Mouse (Mus musculus) forebrain, embryonic 11.5 days (tissue): Measurements from ENCODE around the gene Nt5c1a. TPM values are rescaled to one million over a fixed set of nuclear protein-coding genes. Genes with fewer than 3 reads are reported as not detected.
A peak's percentile ranks its signal among the peaks of the same experiment; 100 is the strongest.

ENCODE experiments used
- ATAC-seq: fragments of 200-750 bp; cut with Nextera tagmentation; replicated peaks from 2 replicates; pipeline ENCODE4 v1.8.0; 2017; ENCODE audit warnings: moderate TSS enrichment; ENCODE audit not compliant: low FRiP score
- DNase-seq: peaks from one replicate; pipeline ENCODE4 v3.0.0-alpha.2; 2017; ENCODE audit warnings: low spot score
- H3K27ac ChIP-seq: fragments of 300-500 bp; sonication (generic); 2 replicates; pipeline ENCODE4 v1.5.1; 2014; ENCODE audit warnings: low read depth, low read length
- H3K27me3 ChIP-seq: fragments of 300-500 bp; sonication (generic); 2 replicates; pipeline ENCODE4 v1.6.1; 2014; ENCODE audit warnings: mild to moderate bottlenecking, low read length, mixed read lengths; ENCODE audit not compliant: control insufficient read depth, insufficient read depth
- H3K36me3 ChIP-seq: fragments of 300-500 bp; sonication (generic); 2 replicates; pipeline ENCODE4 v1.6.1; 2014; ENCODE audit warnings: mild to moderate bottlenecking, low read length, moderate library complexity, mixed read lengths; ENCODE audit not compliant: control insufficient read depth, insufficient read depth
- H3K4me1 ChIP-seq: fragments of 300-500 bp; sonication (generic); replicated peaks from 2 replicates; pipeline ENCODE4 v1.6.1; 2014; ENCODE audit warnings: low read length, mixed read lengths; ENCODE audit not compliant: control insufficient read depth, insufficient read depth
- H3K4me2 ChIP-seq: fragments of 300-500 bp; sonication (generic); 2 replicates; pipeline ENCODE4 v1.6.1; 2014; ENCODE audit warnings: low read depth, mild to moderate bottlenecking, low read length, moderate library complexity, mixed read lengths; ENCODE audit not compliant: severe bottlenecking
- H3K4me3 ChIP-seq: fragments of 300-500 bp; sonication (generic); 2 replicates; pipeline ENCODE4 v1.5.1; 2014; ENCODE audit warnings: low read depth, low read length
- H3K9ac ChIP-seq: fragments of 300-500 bp; sonication (generic); 2 replicates; pipeline ENCODE4 v1.6.1; 2014; ENCODE audit warnings: low read length
- H3K9me3 ChIP-seq: fragments of 300-500 bp; sonication (generic); 2 replicates; pipeline ENCODE4 v1.6.1; 2016; ENCODE audit warnings: low read length, mixed read lengths; ENCODE audit not compliant: control insufficient read depth
- WGBS: fragments of 180-500 bp; shearing (Covaris S2); extraction: QIAGEN DNeasy Blood & Tissue Kit; methylation state at CpG from one replicate; pipeline ENCODE4 v1.1.7; 2014; 5-methylcytosine and 5-hydroxymethylcytosine counted together
- polyA plus RNA-seq: library from polyadenylated mRNA; unstranded; fragments of >200 nt; fragmentation: Nextera tagmentation; extraction: Ambion mirVana; gene quantifications from 2 replicates; pipeline ENCODE4 v1.2.1, GENCODE M21; 2014

Nt5c1a gene
- polyA plus RNA-seq, 1 experiment from 2014 or later, result not detected

GRCm38 (mm10) chr4:123232841-123233240, 31.5 kb downstream of the Nt5c1a start:
- 65% methylated on average over 3 of the region's 3 CpGs for WGBS
- H3K36me3 ChIP-seq, result no peaks in the 10 kb centered on the region
- peaks cover 17% of the 10 kb centered on the region for H3K27me3 ChIP-seq
- H3K9ac ChIP-seq, result no peak overlapping the region
- H3K27ac ChIP-seq, result no peak overlapping the region
- peaks cover 6% of the 10 kb centered on the region; the same call in 1 of the 2 replicates for H3K4me1 ChIP-seq
- H3K4me3 ChIP-seq, result no peak overlapping the region
- no peaks in the 10 kb centered on the region for H3K9me3 ChIP-seq
- no peak for ATAC-seq
- no peak overlapping the region for H3K4me2 ChIP-seq
- DNase-seq, result no peak

GRCm38 (mm10) chr4:123233492-123234084, 32.3 kb downstream of the Nt5c1a start, which contains the start of gene Heyl:
Heyl (plus strand) TSS chr4:123233556.
- H3K27ac ChIP-seq, result no peak within 1 kb of the TSS
- peaks cover 17% of the 10 kb centered on the region for H3K27me3 ChIP-seq
- peak within 1 kb of the TSS; percentile 89 for H3K4me2 ChIP-seq
- no peaks in the 10 kb centered on the region for H3K36me3 ChIP-seq
- 2% methylated on average over 52 of the region's 52 CpGs for WGBS
- H3K9me3 ChIP-seq, result no peaks in the 10 kb centered on the region
- ATAC-seq (peak; percentile 76), DNase-seq (peak; percentile 77)
- peak within 1 kb of the TSS; percentile 36 for H3K4me3 ChIP-seq
- peaks cover 6% of the 10 kb centered on the region; the same call in 1 of the 2 replicates for H3K4me1 ChIP-seq
- H3K9ac ChIP-seq, result peak within 1 kb of the TSS; percentile 42

DNA sequence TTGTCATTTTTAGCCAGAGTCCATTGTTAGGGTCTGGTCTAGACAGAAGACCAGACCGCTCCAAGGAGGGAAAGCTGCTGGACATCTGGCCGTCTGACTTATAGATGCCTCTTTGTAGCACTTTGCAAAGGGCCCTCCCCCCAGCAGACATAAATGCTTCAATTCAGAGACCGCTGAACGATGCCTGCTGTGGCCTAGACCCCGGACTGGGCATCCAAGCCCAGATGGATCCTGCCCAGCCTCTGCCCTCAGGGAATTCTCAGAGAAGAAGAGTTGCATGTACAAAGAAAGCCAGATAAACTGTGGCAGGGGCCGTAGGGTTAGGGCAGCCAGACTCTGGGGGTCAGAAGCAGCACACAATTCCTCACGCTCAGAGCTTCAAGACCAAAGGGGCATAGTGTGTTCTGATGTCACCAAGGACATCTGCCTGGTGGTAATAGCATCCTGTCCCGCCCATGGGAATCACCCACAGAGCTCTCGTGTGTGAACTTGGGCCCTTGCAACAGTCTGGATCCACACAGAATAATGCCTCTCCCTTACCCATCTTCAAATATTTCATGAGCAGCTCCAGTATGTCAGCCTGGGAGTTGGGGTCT, 34.6 kb downstream of the Nt5c1a start:
- Histone ChIP-seq H3K36me3 (no peaks in the 10 kb centered on the region), H3K4me3 (no peak overlapping the region), H3K4me1 (peaks cover 6% of the 10 kb centered on the region; the same call in 1 of the 2 replicates), H3K9me3 (no peaks in the 10 kb centered on the region), H3K9ac (no peak overlapping the region), H3K27me3 (peaks cover 30% of the 10 kb centered on the region), H3K27ac (no peak overlapping the region), H3K4me2 (no peak overlapping the region)
- WGBS, result 68% methylated on average over 9 of the region's 9 CpGs
- DNase-seq (no peak), ATAC-seq (no peak)

DNA sequence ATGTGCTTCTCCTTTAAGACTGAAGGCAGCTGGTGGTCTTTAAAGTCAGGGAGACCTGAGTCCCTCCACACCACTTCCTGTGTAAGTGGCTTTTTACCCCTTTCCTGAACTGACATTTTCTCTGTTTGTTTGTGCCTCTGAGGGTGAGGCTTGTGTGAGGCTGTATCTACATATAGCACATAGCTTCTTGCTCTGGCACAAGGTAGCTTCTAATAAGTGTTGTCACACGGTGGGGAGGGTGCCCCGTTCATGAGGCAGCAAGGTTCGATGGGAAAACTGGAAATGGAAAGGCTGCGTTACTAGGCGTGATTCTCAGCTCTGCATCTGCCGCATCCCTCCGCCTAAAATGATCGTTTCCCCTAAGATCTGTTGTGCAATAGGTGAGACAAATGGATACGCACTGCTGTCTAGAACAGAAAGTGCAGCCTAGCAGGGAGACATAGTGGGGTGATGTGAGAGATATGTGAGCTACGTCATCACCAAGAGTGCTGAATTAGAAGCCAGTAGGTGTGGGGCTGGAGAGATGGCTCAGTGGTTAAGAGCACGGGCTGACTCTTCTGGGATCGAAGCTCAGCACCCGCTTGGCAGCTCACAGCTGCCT, 35.2 kb downstream of the Nt5c1a start:
- H3K36me3 ChIP-seq, result no peaks in the 10 kb centered on the region
- WGBS, result 84% methylated on average over 13 of the region's 13 CpGs
- no peak overlapping the region for H3K9ac ChIP-seq
- no peak overlapping the region for H3K4me2 ChIP-seq
- peaks cover 6% of the 10 kb centered on the region; the same call in 1 of the 2 replicates for H3K4me1 ChIP-seq
- peaks cover 30% of the 10 kb centered on the region for H3K27me3 ChIP-seq
- DNase-seq (no peak), ATAC-seq (no peak)
- no peak overlapping the region for H3K4me3 ChIP-seq
- H3K9me3 ChIP-seq, result no peaks in the 10 kb centered on the region
- no peak overlapping the region for H3K27ac ChIP-seq

GRCm38 (mm10) chr4:123237386-123238266, 36.3 kb downstream of the Nt5c1a start:
- no peak overlapping the region for H3K4me3 ChIP-seq
- H3K4me1 ChIP-seq, result peaks cover 6% of the 10 kb centered on the region; the same call in 1 of the 2 replicates
- no peak overlapping the region for H3K4me2 ChIP-seq
- no peaks in the 10 kb centered on the region for H3K36me3 ChIP-seq
- no peak overlapping the region for H3K27ac ChIP-seq
- no peak for ATAC-seq
- peaks cover 30% of the 10 kb centered on the region for H3K27me3 ChIP-seq
- no peaks in the 10 kb centered on the region for H3K9me3 ChIP-seq
- H3K9ac ChIP-seq, result no peak overlapping the region
- 73% methylated on average over 6 of the region's 6 CpGs for WGBS
- DNase-seq, result no peak

- H3K27ac ChIP-seq, result no peak overlapping the region
- H3K36me3 ChIP-seq, result no peaks in the 10 kb centered on the region
- no peaks in the 10 kb centered on the region for H3K4me1 ChIP-seq
- peak overlapping the region; percentile 13 for H3K4me3 ChIP-seq
- peak overlapping the region; percentile 42 for H3K4me2 ChIP-seq
- H3K9ac ChIP-seq, result peak overlapping the region; percentile 35
- DNase-seq, result peak; percentile 75
- ATAC-seq, result peak; percentile 34
- WGBS, result 4% methylated on average over 53 of the region's 58 CpGs
- peaks cover 17% of the 10 kb centered on the region; the same call in 1 of the 2 replicates for H3K27me3 ChIP-seq
- no peaks in the 10 kb centered on the region for H3K9me3 ChIP-seq
Measured at GRCm38 (mm10) chr4:123239361-123240203, 38.3 kb downstream of the Nt5c1a start.

DNA sequence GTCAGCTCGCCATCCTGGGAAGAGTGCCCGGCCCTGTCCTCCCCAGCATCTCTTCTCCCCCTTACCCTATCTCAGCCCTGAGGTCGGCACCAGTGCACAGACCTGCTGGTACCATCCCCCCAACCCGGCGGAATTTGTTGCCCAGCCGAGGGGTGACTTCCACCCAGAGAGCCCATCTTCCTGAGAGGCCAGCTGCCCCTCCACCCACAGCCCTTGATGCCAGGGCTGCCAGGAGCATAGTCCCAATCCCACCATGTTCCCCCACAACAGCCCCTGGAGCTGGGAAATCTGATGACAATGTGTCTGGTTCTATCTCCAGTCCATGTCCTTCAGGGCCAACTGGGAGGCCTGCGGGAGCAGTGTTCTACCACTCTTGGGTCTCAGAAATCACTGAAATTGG, 44.9 kb downstream of the Nt5c1a start:
- ATAC-seq (no peak), DNase-seq (no peak)
- Histone ChIP-seq H3K27me3 (no peaks in the 10 kb centered on the region), H3K9me3 (no peaks in the 10 kb centered on the region), H3K27ac (no peak overlapping the region), H3K4me1 (no peaks in the 10 kb centered on the region), H3K9ac (no peak overlapping the region), H3K36me3 (no peaks in the 10 kb centered on the region), H3K4me2 (no peak overlapping the region), H3K4me3 (no peak overlapping the region)
- WGBS, result 88% methylated on average over 7 of the region's 7 CpGs

- Histone ChIP-seq H3K4me1 (no peaks in the 10 kb centered on the region), H3K27ac (no peak overlapping the region), H3K4me3 (no peak overlapping the region), H3K9ac (no peak overlapping the region), H3K36me3 (no peaks in the 10 kb centered on the region), H3K4me2 (no peak overlapping the region), H3K27me3 (no peaks in the 10 kb centered on the region), H3K9me3 (no peaks in the 10 kb centered on the region)
- DNase-seq (no peak), ATAC-seq (no peak)
- 92% methylated on average over 5 of the region's 5 CpGs for WGBS
Measured at GRCm38 (mm10) chr4:123246651-123247050, 45.3 kb downstream of the Nt5c1a start.
